Mouse (Mus musculus) embryo, embryonic 10 days (tissue): ENCODE results near the gene Acot9.

ENCODE experiments used
- DNase-seq: peaks from one replicate; pipeline ENCODE4 v3.0.0-alpha.2; 2015; ENCODE audit warnings: low spot score

Acot9 gene

GRCm38 (mm10) chrX:155262235-155262914 lies at the start of gene Acot9:
Gene Acot9, plus strand, starts transcription at chrX:155262443.
- peak; percentile 80 for DNase-seq

GRCm38 (mm10) chrX:155214291-155215136 lies 47.7 kb upstream of the Acot9 start:
- no peak for DNase-seq

- DNase-seq, result peak; percentile 29
These were observed 46.6 kb upstream of the Acot9 start for GRCm38 (mm10) chrX:155215501-155216248.

- DNase-seq, result peak; percentile 90
These were observed 46.0 kb upstream of the Acot9 start, which contains the start of gene Sat1 for GRCm38 (mm10) chrX:155216271-155216670. Gene Sat1, minus strand, starts transcription at chrX:155216449.

GRCm38 (mm10) chrX:155218277-155218676 lies 44.0 kb upstream of the Acot9 start:
- DNase-seq, result no peak

GRCm38 (mm10) chrX:155256856-155257255 lies 5.4 kb upstream of the Acot9 start:
- no peak for DNase-seq

- no peak for DNase-seq
These were observed 641 bp downstream of the Acot9 start for GRCm38 (mm10) chrX:155262915-155263252.

GRCm38 (mm10) chrX:155278483-155278882 lies 16.2 kb downstream of the Acot9 start:
- DNase-seq, result no peak

- DNase-seq, result no peak
These were observed 18.3 kb downstream of the Acot9 start for GRCm38 (mm10) chrX:155280427-155281044.

GRCm38 (mm10) chrX:155306390-155306789 lies 44.1 kb downstream of the Acot9 start:
- no peak for DNase-seq

- DNase-seq, result peak; percentile 76
These were observed 55.8 kb downstream of the Acot9 start for GRCm38 (mm10) chrX:155318005-155318404.

- DNase-seq, result no peak
These were observed 75.3 kb downstream of the Acot9 start for GRCm38 (mm10) chrX:155337567-155337904.

GRCm38 (mm10) chrX:155337905-155338721 lies 75.9 kb downstream of the Acot9 start:
- DNase-seq, result peak; percentile 81

GRCm38 (mm10) chrX:155340654-155341053 lies 78.4 kb downstream of the Acot9 start, which contains the start of gene Prdx4:
Gene Prdx4, minus strand, starts transcription at chrX:155340754.
- DNase-seq, result no peak

- no peak for DNase-seq
These were observed 84.0 kb downstream of the Acot9 start for GRCm38 (mm10) chrX:155346249-155346648.
